Mouse (Mus musculus) neural tube, embryonic 10.5 days (tissue): ENCODE results near the gene Zcchc17.

Experiments
- DNase-seq: peaks from one replicate; pipeline ENCODE4 v3.0.0-alpha.2; 2017; ENCODE audit warnings: low spot score; ENCODE audit errors: extremely low spot score

Zcchc17 gene

DNA sequence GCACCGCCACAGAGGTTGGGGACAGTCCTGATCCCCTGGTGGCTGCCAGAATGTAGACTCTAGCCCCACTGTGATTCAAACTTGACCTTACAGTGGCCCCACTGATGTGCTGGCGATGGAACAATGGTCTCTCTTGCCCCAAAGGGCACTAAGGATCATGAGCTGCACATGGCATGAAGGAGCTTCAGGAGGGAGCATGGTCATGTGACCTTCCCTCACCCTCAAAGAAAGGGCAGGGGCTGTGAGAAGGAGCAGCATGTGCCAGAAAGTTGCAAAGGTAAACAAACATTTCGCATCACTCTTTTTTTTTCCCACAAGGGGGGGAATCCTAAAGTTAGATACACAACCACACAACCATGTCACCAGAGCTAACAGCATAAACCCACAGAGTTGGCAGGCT is 41.6 kb downstream of the Zcchc17 start:
- no peak for DNase-seq

DNA sequence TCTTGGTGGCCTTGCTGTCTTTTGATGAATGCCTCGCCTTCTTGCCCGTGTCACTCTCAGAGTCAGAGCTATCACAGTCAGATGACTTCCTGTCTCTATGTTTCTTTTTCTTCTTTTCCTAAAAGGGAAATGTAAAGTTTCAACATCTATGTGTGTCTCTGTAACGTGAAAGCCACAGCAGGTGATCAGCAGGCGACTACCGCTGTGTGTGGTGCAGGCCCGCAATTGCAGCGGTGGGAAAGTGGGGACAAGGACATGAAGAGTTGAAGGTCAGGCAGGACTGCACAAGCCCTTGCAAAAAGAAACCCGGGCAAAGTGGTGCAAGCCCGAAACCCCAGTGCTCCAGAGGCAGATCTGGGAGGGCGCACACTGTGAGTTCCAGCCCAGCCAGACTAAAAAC is 43.1 kb downstream of the Zcchc17 start:
- no peak for DNase-seq

DNA sequence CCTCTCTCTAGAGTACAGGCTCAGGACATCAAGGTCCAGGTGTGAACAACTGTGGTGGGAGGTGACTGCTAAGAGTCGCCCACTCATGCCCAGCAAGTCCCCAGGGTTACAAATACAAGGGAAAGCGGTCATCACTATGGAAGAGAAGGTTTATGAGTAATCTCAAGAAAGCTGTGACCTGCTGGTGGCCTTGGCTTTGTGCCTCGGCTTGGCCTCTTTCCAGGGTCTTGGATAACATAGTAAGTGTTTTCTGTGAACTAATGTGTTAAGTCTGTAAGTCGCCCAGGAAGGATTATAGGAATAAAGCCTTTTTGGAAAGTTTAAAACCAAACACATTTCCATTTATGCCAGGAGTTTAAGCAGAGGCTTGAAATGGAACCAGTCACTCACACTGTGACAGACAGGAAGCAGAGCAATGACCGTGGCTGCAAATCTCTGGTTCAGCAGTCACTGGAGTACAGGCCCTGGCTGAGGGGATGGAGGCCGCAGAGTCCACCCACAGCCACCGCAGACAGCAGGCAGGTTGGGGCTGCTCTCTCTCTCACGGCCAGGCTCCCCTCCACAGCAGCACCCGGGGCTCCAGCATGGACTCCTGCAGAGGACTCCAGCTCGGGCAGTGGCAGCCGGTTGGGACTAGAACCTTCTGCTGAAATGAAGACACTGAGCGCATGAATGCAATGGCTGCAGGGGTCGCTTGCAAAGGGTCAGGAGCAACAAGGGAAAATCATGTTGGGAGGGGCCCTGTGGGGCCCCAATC is 43.8 kb downstream of the Zcchc17 start:
- no peak for DNase-seq

DNA sequence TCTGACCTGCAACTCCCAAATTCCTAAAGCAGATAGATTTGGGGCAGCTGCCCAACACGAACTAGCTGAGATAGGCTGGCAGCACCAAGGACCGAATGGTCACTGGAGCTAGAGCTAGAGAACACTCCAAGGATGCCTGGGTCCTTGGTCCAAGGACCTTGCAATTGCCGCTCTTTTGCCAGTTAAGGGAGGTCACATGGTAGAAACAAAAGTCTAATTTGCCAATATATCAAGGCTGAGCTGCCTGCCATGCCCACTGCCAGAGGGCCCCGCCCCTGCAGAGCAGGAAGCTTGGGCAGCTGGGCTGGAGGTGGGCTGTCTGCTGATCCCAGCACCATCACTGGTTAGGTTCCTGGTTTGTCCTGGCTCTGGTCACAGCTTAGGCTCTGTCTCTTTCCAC is 46.2 kb downstream of the Zcchc17 start:
- no peak for DNase-seq

DNA sequence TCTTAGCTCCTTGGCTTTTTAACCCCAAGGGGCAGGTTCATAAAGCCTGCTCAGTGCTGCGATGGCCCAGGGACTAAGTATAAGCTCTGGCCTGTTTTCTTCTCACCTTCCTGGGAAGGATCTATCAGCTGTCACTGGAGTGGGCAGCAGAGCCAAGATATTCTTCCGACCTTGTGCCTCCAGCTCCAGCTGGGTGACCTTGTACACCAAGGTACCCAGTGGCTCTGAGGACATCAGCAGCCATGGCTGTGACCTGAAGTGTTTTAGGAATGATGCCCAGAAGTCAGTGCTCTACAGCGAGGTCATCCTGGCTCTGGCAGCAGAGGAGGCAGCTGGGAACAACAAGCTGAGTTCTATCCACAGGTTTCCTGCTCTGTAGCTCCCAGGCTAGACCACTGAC is 47.2 kb downstream of the Zcchc17 start:
- DNase-seq: no peak

DNA sequence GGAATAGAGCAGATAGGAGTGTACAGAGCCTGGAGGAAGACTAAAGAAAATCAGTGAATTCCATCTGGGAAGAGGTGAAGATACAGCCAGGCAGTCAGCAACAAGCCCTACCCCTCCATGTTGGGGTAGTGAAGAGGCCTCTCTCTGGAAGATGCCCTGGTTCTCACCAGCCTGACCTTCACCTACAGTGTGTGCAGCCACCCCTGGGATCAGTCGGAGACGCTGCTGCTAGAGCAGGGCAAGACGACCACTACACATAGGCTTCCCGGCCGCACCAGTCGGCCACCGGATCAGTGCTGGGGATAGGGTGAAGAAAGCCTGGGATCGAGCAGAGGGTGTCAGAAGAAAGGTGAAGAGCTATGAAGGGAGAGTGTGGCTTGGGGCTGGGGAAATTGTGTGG is 50.5 kb downstream of the Zcchc17 start:
- no peak for DNase-seq

DNA sequence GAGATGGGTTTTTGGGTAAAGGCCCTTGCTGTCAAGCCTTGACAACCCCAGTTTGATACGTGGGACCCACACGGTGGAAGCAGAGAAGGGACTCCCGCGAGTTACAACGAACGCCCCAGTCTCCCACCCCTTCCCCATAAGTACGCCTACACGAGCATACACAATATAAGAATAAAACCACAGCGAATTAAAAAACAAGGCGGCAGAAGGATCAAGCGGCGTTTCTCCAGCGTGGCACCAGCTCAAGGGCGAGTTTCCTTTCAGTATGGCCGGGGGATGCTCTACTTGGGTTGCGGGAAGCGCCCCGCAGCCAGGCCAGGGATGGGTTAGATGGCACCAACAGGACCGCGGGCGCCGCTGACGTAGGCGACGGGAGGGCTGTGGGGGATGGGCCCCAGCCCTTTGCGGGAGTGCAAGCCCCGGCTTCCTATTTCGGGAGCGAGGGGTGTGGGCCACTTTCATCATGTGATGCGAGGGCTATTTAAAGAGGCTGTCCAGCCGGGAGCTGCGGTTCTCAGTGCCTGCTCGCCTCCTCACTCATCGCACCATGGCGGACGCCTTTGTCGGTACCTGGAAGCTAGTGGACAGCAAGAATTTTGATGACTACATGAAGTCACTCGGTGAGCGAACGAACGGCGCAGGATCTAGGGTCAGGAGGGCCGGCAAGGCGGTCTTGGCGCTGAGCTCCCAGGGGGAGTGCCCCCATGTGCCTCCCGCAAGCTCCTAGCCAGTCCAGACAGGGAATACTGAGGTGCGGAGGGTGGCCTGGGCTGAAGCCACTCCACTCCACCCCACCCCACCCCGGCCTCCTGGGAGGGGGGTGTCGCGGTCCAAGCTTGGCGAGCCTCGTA is 51.3 kb downstream of the Zcchc17 start, which contains the start of the genes Fabp3 and Gm10570:
Fabp3 (plus strand) TSS at position 365 of the 851 bp plus-strand sequence.
Gm10570 (minus strand) TSS at position 444 of the 851 bp plus-strand sequence.
- DNase-seq: peak; percentile 60

DNA sequence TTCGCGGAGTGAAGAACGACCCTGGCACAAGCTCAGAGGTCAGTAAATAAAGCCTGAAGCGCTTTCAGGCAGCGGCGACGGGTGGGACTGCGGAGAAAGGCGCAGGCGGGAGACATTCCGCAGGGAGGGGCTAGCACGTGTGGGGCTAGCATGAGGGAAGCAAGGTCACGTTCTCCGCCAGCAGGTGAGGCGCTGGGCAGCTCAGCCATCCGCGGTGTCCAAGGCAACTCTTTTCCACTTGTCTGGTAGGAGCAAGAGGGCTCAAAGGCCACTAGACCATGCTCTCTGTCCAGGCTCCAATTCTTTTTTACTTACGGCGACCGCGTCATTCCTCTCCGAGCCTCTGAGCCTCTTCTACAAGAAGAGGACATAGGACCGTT is 51.9 kb downstream of the Zcchc17 start:
- DNase-seq: peak; percentile 73

DNA sequence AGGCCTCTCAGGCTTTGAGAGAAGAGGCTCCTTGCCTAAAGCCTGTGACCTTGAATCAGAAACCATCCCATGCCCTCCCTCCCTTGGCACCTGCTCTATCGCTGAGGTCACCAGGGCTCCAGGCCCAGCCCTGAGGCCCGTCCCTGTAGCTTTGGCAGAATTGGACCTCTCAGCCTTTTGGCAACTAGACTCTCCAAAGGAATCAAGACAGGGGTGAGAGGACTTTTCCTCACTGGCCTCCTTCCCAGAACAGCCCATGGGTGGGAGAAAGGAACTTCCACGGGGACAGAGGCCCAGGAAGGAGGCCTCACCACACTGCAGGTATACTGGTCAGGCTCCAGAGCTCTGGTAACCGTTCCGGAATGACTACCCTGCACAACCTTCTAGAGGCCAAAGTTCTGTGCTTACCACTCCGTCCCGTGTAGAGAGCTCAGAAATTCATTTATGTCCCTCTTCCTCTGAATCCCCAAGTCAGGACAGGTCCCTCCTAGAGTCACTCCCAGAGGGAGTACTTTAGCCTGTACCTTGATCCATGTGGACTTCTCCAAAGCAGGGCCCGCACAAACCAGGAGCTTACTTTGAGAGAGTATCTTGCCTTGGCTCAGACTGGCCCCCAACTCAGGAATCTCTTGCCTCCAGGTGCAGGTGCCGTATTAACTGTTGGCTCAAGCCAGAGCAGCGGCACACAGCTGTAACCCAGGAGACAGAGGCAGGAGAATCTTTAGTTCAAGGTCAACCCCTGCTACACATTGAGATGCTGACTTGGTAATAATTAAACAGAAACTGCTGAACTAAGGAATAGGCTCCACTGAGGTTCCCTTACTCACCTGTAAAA is 52.7 kb downstream of the Zcchc17 start:
- DNase-seq: no peak

DNA sequence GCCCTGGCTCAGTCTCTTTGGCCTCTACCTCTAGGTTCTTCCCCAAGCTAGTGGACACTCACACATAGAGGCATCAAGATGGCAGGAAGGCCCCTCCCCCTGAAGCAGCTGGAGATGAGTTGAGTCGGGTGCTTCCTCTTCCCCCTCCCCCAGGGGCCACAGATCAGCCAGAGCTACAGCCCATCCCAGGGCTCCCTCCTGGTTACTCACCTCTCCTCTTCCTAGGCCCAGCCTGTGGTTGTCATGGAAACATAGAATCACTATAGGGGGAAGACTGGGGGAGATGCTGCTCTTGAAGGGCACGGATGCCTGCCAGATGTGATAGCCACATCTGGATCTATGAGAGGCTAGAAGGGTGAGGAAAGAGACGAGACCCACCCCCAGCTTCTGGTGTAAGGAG is 55.0 kb downstream of the Zcchc17 start:
- DNase-seq: no peak

DNA sequence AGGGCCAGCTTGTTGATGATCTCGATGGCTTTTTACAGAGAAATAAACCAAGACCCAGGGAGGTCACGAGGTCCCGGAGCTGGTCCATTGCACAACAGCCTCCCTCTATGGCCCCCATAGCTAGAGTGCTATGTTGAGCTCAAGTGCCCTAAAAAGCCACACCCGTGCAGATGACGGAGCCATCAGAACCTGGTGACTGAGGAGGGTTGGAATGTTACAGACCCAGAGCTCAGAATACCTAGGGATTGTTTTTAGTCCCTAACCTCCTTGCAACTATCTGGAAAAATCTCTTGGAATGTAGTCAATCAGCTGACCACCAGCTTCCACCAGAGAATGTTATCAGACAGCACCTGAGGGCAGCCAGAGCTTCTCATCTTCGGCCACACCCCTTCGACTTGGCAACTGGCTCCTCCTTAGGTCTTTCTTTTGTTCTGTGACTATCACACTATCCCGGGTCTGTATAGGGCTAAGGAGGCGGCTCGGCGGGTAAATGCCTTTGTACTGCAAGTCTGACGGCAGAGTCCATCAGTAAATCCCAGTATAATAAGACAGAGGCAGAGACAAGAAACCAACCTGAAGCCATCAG is 57.4 kb downstream of the Zcchc17 start:
- DNase-seq: no peak

DNA sequence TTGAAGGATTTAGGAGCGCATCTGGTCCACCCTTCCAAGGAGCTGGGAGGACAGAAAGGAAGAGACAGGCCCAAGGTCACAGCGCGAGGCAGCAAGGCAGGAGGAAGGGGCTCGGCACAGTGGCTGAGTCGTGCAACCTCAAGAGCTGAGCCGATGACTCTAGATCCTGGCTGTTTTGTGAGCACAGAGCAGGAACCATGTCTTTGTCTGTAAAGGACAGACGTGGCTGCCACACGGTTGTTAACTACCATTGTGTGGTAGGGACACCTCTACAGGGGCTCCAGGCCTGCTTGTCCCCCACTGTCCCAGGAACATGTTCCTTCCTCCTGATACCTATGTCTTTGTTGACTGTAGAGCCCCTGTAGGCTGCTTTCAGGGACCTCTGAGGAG is 60.1 kb downstream of the Zcchc17 start:
- DNase-seq: no peak

DNA sequence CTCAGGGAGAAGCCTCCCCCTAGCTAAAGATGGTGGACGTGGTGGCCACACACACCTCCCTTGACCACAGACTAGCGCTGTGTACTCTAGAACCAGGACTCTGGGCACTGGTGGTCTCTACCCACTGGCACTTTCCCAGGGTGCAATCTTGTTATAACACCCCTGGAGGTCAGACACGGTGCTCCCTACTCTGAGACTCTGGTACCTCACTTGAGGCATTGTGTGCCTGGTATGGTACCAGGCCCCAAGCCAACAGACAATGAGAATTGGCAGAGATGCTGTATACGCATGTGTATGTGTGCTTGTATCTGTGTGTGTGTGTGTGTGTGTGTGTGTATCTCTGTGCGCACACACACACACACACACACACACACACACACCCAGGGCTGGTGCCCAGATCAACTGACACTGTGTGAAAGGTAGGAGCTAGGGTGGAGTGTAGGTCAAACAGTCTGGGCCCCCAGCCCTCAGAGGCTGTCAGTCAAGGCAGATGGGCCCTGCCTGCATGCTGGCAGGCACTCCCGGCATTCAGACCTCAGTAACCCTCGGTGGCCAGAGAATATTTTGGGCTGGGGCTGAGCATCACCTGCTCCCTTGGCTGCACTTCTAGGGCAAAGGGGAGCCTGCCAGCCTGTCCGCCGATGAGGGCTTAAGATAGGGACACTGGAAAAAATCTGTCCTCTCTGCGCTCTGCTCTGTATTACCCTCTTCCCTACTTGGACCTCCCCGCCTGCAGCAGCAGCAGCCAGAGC is 60.7 kb downstream of the Zcchc17 start:
- DNase-seq: no peak

DNA sequence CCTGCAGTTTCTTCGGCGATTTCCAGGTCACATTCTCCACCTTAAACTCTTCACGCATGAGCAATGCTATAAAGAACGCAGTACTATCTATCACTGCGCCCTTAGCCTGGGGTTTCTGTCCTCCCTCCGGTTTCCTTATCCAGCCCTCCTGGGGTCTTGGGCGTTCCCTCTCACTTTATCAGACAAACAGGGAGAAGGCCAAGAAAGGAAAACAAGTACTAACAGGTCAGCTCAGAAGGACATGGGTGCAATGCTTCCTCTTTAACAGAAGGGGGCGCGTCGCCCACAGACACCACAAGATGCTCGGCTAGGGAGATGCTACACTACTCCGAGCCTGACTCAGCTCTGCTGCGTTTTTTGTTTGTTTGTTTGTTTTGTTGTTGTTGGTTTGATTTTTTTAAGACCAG is 62.6 kb downstream of the Zcchc17 start:
- DNase-seq: no peak

DNA sequence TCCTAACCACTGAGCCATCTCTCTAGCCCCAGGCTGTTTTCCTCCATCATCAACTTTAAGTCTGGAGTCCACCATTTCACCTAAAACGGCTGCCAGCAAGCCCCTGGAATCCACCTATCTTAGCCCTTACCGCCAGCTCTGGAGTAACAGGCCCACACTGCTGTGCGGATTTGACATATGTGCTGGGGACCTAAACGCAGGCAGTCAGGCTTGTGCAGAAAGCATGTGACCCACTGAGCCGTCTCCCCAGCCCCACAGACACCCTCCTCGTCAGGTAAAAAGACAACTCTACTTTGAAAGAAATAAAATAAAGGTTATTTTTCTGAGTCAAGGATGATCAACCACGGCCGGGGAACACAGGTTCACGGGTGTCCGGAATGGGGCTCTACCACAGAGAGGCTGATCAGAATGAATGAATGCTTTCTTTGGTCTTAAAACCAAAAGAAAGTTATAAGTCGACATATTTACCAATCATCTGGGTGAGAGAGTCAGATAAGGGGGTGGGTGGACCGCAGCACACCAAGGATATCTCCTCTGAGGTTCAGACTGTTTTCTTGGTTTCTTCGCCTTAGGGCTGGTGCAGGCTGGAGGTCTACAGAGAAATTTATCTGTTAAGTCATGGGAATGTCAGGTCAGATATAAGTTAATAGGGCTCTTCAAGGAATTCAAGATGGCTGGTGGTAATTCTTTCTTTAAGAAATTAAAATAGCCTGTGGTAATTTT is 63.3 kb downstream of the Zcchc17 start:
- no peak for DNase-seq

DNA sequence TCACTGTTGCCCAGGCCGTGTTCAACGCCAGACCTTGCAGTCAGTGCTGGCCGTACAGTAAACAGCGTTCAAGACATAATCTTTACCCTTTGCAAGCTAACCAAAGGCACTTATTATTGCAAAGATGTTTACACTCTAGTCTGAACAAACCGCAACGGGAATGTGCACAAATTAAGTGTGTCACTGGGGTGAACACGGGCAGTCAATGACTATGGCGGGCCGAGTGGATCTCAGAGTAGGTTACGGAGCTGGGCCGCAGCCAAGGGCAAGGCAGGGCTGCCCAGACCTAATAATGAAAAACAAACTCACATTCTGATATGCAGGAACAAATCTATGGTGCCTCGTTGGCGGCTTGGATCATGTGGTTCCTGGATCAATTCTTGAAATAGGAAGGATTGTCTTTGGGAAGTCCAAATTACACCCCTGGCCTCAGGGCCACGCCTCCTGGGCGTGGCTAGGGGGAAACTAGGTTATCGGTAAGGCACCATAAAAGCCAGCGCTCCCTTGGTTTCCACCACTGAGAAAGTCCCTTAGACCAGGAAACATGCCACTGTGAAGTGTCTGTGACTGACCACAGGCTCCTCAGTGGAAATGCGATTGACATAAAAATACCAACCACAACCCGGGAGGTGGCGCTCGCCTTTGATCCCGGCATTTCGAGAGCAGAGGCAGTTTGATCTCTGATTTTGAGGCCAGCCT is 64.5 kb downstream of the Zcchc17 start:
- no peak for DNase-seq

DNA sequence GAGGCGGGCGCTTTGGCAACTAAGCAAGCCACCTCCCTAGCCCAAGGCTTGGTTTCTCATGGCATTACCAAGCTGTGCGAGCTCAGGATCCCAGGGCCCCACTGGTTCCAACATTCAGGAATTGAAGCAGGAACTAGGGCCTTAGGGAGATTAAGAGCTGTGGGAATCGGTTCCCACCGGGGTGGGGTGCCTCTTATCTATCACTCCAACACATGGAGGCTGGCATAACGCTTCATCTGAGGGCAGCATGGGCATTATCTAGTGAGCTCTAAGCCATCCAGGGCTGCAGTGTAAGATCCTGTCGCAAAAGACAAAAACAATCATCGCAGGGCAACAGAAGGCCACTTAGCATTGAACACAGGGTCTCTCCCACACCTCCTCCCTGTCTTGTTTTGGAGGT is 65.2 kb downstream of the Zcchc17 start:
- no peak for DNase-seq

DNA sequence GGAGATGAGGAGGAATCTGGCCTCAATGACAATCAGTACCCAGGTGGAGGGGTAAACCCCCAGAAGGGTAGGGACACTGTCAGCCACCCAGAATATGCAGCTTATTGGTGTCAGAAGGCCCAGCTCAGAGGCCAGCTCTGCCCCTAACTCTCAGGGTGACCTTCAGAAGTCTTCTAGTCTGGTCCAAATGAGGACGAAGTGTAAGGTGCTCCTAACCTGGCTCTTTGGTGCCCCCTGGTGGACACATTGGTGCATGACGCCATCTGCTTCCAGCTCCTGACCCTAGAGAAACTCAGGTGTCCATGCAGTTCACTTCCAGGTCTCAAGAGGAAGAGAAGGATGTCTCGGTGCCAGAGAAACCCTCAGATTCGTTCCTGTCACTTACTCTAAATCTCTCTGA is 67.5 kb downstream of the Zcchc17 start:
- peak; percentile 90 for DNase-seq

DNA sequence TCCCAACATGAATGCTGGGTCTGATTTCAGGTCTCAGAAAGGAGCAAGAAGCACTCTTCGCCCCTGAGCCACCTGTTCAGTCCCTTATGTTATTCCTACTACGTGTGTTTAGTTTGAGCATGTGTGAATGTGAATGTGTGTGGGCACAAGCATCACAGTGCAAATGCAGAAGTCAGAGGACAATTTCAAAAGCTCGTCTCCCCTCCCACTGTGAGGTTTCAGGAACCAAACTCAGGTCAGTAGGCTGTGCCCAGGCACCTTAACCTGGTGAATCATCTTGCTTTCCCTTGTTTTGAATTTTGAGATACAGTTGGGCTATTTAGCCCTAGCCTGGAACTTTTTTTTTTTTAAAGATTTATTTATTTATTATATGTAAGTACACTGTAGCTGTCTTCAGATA is 69.9 kb downstream of the Zcchc17 start:
- DNase-seq: no peak
